Mouse (Mus musculus) hindbrain, embryonic 11.5 days (tissue): ENCODE measurements at regions not wholly inside any gene's neighbourhood (a gene's known extent, or its start where the extent isn't known, plus 50 kb on each side); places are given as distances from the start of the nearest gene placed in this dataset.

Source experiments
- ATAC-seq: fragments of 200-750 bp; cut with Nextera tagmentation; 2 replicates; pipeline ENCODE4 v1.8.0; 2017; ENCODE audit warnings: mild to moderate bottlenecking, moderate TSS enrichment, moderate library complexity; ENCODE audit not compliant: low FRiP score
- DNase-seq: peaks from one replicate; pipeline ENCODE4 v3.0.0-alpha.2; 2015; ENCODE audit warnings: low spot score
- H3K27ac ChIP-seq: fragments of 300-500 bp; sonication (generic); 2 replicates; pipeline ENCODE4 v1.5.1; 2014; ENCODE audit warnings: mild to moderate bottlenecking, low read depth, low read length
- H3K27me3 ChIP-seq: fragments of 300-500 bp; sonication (generic); 2 replicates; pipeline ENCODE4 v1.6.1; 2014; ENCODE audit warnings: mild to moderate bottlenecking, low read length, moderate library complexity, mixed read lengths; ENCODE audit not compliant: control insufficient read depth, insufficient read depth
- H3K36me3 ChIP-seq: fragments of 300-500 bp; sonication (generic); 2 replicates; pipeline ENCODE4 v1.6.1; 2014; ENCODE audit warnings: mild to moderate bottlenecking, low read length, moderate library complexity, mixed read lengths; ENCODE audit not compliant: control insufficient read depth, insufficient read depth
- H3K4me1 ChIP-seq: fragments of 300-500 bp; sonication (generic); replicated peaks from 2 replicates; pipeline ENCODE4 v1.6.1; 2014; ENCODE audit warnings: low read length, mixed read lengths; ENCODE audit not compliant: control insufficient read depth, insufficient read depth
- H3K4me2 ChIP-seq: fragments of 300-500 bp; sonication (generic); replicated peaks from 2 replicates; pipeline ENCODE4 v1.6.1; 2014; ENCODE audit warnings: mild to moderate bottlenecking, low read depth, low read length
- H3K4me3 ChIP-seq: fragments of 300-500 bp; sonication (generic); 2 replicates; pipeline ENCODE4 v1.5.1; 2014; ENCODE audit warnings: low read depth, low read length
- H3K9ac ChIP-seq: fragments of 300-500 bp; sonication (generic); 2 replicates; pipeline ENCODE4 v1.6.1; 2014; ENCODE audit warnings: low read depth, low read length
- H3K9me3 ChIP-seq: fragments of 300-500 bp; sonication (generic); 2 replicates; pipeline ENCODE4 v1.6.1; 2016; ENCODE audit warnings: low read length; ENCODE audit not compliant: control insufficient read depth
- WGBS: fragments of 180-500 bp; shearing (Covaris S2); extraction: QIAGEN DNeasy Blood & Tissue Kit; methylation state at CpG from one replicate; pipeline ENCODE4 v1.1.7; 2014; 5-methylcytosine and 5-hydroxymethylcytosine counted together

DNA sequence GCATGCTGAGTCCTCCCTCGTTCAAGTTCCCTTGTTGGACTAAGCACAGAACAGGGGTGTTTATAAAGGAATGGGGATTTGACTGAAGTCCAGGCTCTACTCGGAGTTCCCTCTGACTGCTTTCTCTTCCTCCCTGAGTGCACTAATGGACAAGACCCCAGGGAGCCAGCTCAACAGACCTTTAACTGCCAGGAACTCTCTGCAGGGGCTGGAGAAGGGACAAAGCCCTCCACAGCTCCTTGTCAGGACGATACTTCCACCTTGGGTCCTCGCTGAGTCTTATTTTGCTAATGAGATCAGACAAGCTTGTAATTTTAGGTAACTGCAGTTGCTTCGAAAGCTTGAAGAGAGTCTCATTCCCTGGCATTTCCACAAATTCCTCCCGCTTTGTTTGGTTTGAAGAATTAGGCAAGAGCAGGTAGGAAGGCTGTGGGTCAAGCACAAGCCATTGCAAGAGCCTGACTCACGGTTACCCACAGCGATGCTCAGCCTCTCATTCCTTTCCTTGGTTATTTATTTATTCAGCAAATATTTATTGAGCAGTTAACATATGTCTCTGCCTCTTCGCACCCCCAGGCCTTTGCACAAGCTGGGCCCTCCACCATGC, 71.5 kb upstream of the Dio3 start:
- no peak overlapping the region for H3K4me3 ChIP-seq
- H3K27ac ChIP-seq: no peak overlapping the region
- H3K9me3 ChIP-seq: no peaks in the 10 kb centered on the region
- no peaks in the 10 kb centered on the region for H3K36me3 ChIP-seq
- H3K4me2 ChIP-seq: no peak overlapping the region
- H3K9ac ChIP-seq: no peak overlapping the region
- WGBS: 36% methylated on average over 9 of the region's 9 CpGs
- H3K27me3 ChIP-seq: no peaks in the 10 kb centered on the region
- no peak for ATAC-seq
- H3K4me1 ChIP-seq: no peaks in the 10 kb centered on the region
- no peak for DNase-seq

GRCm38 (mm10) chr12:110212716-110213115, 66.2 kb upstream of the Dio3 start:
- no peaks in the 10 kb centered on the region for H3K36me3 ChIP-seq
- H3K4me2 ChIP-seq: no peak overlapping the region
- no peak for ATAC-seq
- H3K27ac ChIP-seq: no peak overlapping the region
- H3K4me1 ChIP-seq: no peaks in the 10 kb centered on the region
- no peak overlapping the region for H3K4me3 ChIP-seq
- WGBS: 84% methylated on average over 4 of the region's 4 CpGs
- no peaks in the 10 kb centered on the region for H3K9me3 ChIP-seq
- H3K9ac ChIP-seq: no peak overlapping the region
- DNase-seq: no peak
- no peaks in the 10 kb centered on the region for H3K27me3 ChIP-seq

DNA sequence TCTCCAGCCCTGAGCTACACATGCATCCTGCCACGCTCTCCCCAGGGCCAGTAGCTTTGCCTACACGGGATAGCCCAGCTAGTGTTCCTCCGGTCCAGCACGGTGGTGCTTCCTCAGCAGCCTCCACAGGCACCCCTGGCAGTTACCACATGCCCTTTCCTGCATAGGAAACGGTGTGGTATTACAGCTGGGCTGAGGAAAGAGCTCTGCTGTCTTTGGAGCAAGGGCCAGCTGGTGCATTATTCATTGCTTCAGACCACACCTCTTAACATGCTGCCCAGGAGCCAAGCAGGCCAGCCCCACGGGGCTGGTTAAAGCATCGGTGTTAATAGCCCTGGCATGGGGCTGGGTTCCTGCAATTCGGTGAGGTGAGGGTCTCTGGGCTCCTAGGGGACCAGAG, 64.0 kb upstream of the Dio3 start:
- H3K27me3 ChIP-seq: no peaks in the 10 kb centered on the region
- ATAC-seq: no peak
- no peaks in the 10 kb centered on the region for H3K36me3 ChIP-seq
- 46% methylated on average over 8 of the region's 8 CpGs for WGBS
- no peak overlapping the region for H3K4me3 ChIP-seq
- H3K4me1 ChIP-seq: no peaks in the 10 kb centered on the region
- H3K27ac ChIP-seq: no peak overlapping the region
- no peak overlapping the region for H3K4me2 ChIP-seq
- no peak for DNase-seq
- H3K9me3 ChIP-seq: no peaks in the 10 kb centered on the region
- H3K9ac ChIP-seq: no peak overlapping the region

- H3K27me3 ChIP-seq: no peaks in the 10 kb centered on the region
- DNase-seq (no peak), ATAC-seq (no peak)
- H3K4me2 ChIP-seq: no peak overlapping the region
- no peaks in the 10 kb centered on the region for H3K4me1 ChIP-seq
- H3K27ac ChIP-seq: no peak overlapping the region
- no peak overlapping the region for H3K4me3 ChIP-seq
- H3K9me3 ChIP-seq: no peaks in the 10 kb centered on the region
- H3K36me3 ChIP-seq: no peaks in the 10 kb centered on the region
- no peak overlapping the region for H3K9ac ChIP-seq
- 62% methylated on average over 6 of the region's 6 CpGs for WGBS
These were observed 63.6 kb upstream of the Dio3 start for GRCm38 (mm10) chr12:110215311-110215710.

DNA sequence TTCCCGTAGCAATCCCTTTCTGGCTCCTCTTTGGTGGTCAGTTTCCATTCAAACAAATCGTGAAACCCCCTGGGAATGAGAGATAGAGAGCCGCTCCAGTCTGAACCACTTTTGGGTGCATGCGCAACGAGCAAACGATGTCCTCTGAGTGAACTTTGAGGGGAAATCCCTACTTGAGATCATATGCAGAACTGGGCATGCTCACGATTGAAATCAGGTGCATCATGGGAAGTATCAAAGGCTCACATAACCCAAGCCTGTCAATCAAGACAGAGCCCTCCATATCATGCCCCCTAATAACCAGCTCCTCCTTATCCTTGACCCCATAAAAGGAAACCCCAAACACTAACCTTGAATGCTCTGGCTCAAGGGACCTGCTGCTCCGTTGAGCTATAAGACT, 59.1 kb upstream of the Dio3 start:
- no peak overlapping the region for H3K4me2 ChIP-seq
- H3K36me3 ChIP-seq: no peaks in the 10 kb centered on the region
- no peak for ATAC-seq
- H3K9me3 ChIP-seq: no peaks in the 10 kb centered on the region
- no peak overlapping the region for H3K4me3 ChIP-seq
- no peak overlapping the region for H3K9ac ChIP-seq
- no peaks in the 10 kb centered on the region for H3K4me1 ChIP-seq
- no peaks in the 10 kb centered on the region for H3K27me3 ChIP-seq
- H3K27ac ChIP-seq: no peak overlapping the region
- no peak for DNase-seq
- WGBS: 87% methylated on average over 8 of the region's 8 CpGs

DNA sequence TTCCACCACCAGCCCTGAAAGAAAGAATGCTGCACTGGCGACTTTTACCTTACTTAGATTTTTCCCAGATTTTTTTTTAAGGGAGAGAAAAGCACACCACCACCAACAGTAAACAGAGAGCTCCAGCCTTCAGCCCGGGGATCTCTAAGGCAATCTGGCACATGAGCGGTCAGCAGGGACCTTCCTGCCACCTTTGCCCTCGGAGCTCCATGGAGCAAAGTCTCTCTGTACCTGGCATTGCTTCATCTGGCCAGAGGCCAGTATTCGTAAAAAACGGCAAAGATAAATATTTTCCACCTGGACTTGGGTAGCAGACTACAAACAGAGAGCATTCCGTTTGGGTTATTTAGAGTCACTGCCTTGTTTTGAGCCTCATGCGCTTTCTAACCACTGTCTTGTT, 58.4 kb upstream of the Dio3 start:
- ATAC-seq (no peak), DNase-seq (no peak)
- no peaks in the 10 kb centered on the region for H3K36me3 ChIP-seq
- no peak overlapping the region for H3K27ac ChIP-seq
- WGBS: 67% methylated on average over 8 of the region's 8 CpGs
- no peak overlapping the region for H3K4me2 ChIP-seq
- H3K27me3 ChIP-seq: no peaks in the 10 kb centered on the region
- H3K9ac ChIP-seq: no peak overlapping the region
- no peaks in the 10 kb centered on the region for H3K9me3 ChIP-seq
- no peaks in the 10 kb centered on the region for H3K4me1 ChIP-seq
- H3K4me3 ChIP-seq: no peak overlapping the region

DNA sequence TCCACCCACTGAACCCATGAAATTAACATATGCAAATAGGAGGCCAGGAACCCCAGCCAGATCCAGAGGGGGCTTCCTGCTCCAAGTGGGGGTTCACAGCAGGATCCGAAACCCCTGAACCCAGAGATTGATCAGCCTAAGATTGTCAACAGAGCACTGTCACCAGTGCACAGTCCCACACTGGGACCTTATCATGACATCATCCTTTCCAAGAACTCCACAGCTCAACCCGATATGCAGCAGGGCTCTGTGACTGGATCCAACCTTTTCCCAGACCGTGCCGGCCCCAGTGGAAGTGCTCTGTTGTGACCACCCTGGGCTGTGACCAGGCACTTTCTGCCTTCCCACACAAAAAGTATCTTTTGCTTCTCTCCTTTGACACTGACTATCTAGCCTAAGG, 57.7 kb upstream of the Dio3 start:
- no peak overlapping the region for H3K27ac ChIP-seq
- H3K4me3 ChIP-seq: no peak overlapping the region
- DNase-seq (no peak), ATAC-seq (no peak)
- H3K4me1 ChIP-seq: no peaks in the 10 kb centered on the region
- H3K4me2 ChIP-seq: no peak overlapping the region
- H3K9ac ChIP-seq: no peak overlapping the region
- H3K36me3 ChIP-seq: no peaks in the 10 kb centered on the region
- WGBS: 49% methylated on average over 4 of the region's 4 CpGs
- H3K27me3 ChIP-seq: no peaks in the 10 kb centered on the region
- H3K9me3 ChIP-seq: no peaks in the 10 kb centered on the region

DNA sequence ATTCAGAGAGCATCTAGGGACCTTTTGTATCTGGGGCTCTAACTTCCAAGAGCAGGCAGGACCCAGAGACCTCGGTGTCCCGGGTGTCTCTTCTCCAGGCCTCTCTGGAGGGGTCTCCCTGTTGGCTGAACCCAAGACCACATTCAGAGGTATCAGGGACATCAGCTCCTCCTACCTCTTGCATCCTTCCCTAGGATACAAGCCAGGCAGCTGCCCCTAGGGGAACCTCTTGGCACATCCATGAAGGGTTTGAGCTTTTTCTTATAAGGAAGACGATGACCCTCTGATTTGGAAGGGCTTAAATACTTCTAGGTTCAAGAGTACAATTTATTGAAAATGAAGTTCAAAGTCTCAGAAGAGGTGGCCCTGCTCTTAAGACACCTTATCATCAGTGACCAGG, 57.2 kb upstream of the Dio3 start:
- H3K9me3 ChIP-seq: no peaks in the 10 kb centered on the region
- no peak overlapping the region for H3K27ac ChIP-seq
- H3K4me2 ChIP-seq: no peak overlapping the region
- no peak overlapping the region for H3K4me3 ChIP-seq
- H3K9ac ChIP-seq: no peak overlapping the region
- H3K27me3 ChIP-seq: no peaks in the 10 kb centered on the region
- DNase-seq (no peak), ATAC-seq (no peak)
- no peaks in the 10 kb centered on the region for H3K36me3 ChIP-seq
- 63% methylated on average over 3 of the region's 3 CpGs for WGBS
- no peaks in the 10 kb centered on the region for H3K4me1 ChIP-seq

- Histone ChIP-seq H3K27ac (no peak overlapping the region), H3K27me3 (no peaks in the 10 kb centered on the region), H3K9ac (no peak overlapping the region), H3K9me3 (no peaks in the 10 kb centered on the region), H3K4me2 (no peak overlapping the region), H3K4me1 (no peaks in the 10 kb centered on the region), H3K4me3 (no peak overlapping the region), H3K36me3 (no peaks in the 10 kb centered on the region)
- ATAC-seq (no peak), DNase-seq (no peak)
- WGBS: 87% methylated on average over 7 of the region's 7 CpGs
These were observed 54.6 kb upstream of the Dio3 start for GRCm38 (mm10) chr12:110224250-110224649.
